Mouse (Mus musculus): ENCODE measurements around the gene Ccdc186.

The Ccdc186 gene

DNA sequence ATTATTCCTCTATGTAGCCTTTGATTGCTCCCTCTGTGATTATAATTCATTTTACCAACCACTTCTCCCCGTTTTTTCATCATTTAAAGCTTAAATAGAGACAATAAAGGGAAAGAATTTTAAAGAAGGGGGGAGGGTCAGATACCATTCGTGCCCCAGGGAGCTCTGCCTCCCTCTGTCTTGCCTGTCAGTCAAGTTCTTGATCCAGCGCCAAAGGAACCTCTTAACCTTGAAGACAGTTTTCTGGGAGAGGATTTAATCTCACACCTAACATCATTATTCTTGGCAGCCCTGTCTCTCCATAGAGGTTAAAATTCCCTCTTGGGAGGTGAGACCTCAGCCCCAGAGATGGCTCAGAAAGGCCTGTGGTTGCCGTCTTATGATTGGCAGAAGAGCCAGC lies 71.3 kb downstream of the Ccdc186 start:
- DNase-seq = no peak

DNA sequence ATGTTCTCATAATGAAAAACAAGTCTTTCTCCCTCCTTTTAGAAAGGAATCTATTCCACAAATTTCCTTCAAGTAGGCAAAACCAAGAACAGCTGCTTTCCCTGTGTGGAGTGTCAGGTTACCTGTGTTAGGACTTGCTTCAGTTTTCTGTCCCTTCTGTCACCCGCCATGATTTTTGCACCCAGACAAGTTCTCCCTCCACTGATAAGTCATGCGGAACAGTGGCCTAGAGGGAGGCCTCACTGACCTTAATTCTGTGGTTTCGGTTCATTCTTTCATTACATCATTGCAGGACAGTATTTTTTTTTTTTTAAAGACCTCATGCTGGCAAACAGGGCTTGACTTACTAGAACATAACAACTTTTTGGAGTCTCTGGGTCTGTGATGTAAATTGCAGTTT lies 72.6 kb downstream of the Ccdc186 start:
- DNase-seq = no peak

- no peak for DNase-seq
Measured at GRCm38 (mm10) chr19:56747878-56748277, 74.1 kb downstream of the Ccdc186 start.

DNA sequence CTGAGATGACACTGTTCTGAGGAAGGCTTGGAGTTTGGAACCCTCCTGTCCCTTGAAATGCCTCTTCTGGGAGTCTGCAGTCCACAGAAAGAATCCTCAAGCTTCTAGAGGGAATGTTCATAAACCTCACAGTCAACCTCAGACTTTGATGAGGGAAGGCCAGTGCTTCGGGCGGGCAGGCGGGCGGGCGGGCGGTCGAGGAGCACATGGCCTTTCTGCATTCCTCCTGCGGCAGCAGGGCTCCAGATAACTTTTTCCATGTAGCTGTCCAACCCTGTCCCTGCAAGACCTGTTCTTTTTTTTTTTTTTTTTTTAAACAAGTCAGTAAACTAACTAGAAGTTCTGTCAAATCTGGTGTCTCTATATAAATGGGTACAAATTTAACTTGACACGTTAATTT lies 75.4 kb downstream of the Ccdc186 start:
- no peak for DNase-seq

DNA sequence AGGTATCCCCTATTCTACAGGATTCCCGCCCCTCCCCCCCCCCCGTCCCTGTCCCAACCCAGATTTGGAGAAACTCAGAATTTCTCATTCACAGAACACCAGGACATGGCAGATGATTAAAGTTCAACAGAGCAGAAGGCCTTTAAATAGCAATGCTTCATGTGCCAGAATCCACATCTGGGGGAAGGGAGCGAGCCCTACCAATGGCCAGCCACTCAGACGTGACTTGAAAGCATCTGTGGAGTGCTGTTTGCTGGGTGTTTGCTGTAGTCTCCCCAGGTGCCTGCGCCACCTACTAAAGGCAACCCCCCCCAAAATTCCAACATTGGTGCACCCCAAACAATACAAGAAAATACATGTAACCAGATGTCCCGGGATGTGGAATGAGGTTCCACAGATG lies 76.5 kb downstream of the Ccdc186 start:
- DNase-seq = no peak

GRCm38 (mm10) chr19:56745061-56745460 lies 76.9 kb downstream of the Ccdc186 start:
- peak; percentile 35 to 51 for DNase-seq

Data from lung, adult 18-20 months (tissue).